Mouse (Mus musculus) thymus, adult 2 months (tissue): Measurements from ENCODE around the gene Rnf157. TPM values are rescaled to one million over a fixed set of nuclear protein-coding genes. Genes with fewer than 3 reads are reported as not detected.
"Not testable (repeated sequence)": the region's sequence is repeated elsewhere in the genome, so short reads cannot be mapped to it uniquely, and the experiment has no call there.

Experiments used
- DNase-seq: peaks from one replicate; pipeline ENCODE4 v3.0.0; 2021
- H3K27ac ChIP-seq: fragments of 200-500 bp; 2 replicates; pipeline ENCODE4 v1.5.1; 2012; ENCODE audit warnings: low read length, control low read depth; ENCODE audit not compliant: control insufficient read depth, insufficient read depth
- H3K27me3 ChIP-seq: fragments of 200-500 bp; 2 replicates; pipeline ENCODE4 v1.6.1; 2012; ENCODE audit warnings: mild to moderate bottlenecking, low read length, moderate library complexity, mixed read lengths; ENCODE audit not compliant: control insufficient read depth, insufficient read depth
- H3K36me3 ChIP-seq: fragments of 200-500 bp; 2 replicates; pipeline ENCODE4 v1.6.1; 2012; ENCODE audit warnings: mild to moderate bottlenecking, low read length, moderate library complexity; ENCODE audit not compliant: control insufficient read depth, insufficient read depth
- H3K4me1 ChIP-seq: fragments of 200-500 bp; replicated peaks from 2 replicates; pipeline ENCODE4 v1.6.1; 2012; ENCODE audit warnings: low read length; ENCODE audit not compliant: control insufficient read depth, insufficient read depth
- H3K4me3 ChIP-seq: fragments of 200-500 bp; 2 replicates; pipeline ENCODE4 v1.5.1; 2012; ENCODE audit warnings: mild to moderate bottlenecking, low read length, control low read depth, moderate library complexity; ENCODE audit not compliant: control insufficient read depth, insufficient read depth
- CTCF ChIP-seq: fragments of 200-500 bp; IDR thresholded peaks from 2 replicates; pipeline ENCODE4 v1.5.1; 2012; ENCODE audit warnings: mild to moderate bottlenecking, control low read depth, low read length, moderate library complexity, borderline replicate concordance; ENCODE audit not compliant: control insufficient read depth, poor library complexity, insufficient read depth; ENCODE audit errors: extremely low read depth
- POLR2A ChIP-seq: fragments of 200-500 bp; IDR thresholded peaks from 2 replicates; pipeline ENCODE4 v1.6.1; 2012; ENCODE audit warnings: mild to moderate bottlenecking, low read length, control low read depth, moderate library complexity; ENCODE audit not compliant: control insufficient read depth, poor library complexity, insufficient read depth; ENCODE audit errors: extremely low read depth
- WGBS: fragments of 180-500 bp; shearing (Covaris S2); methylation state at CpG from one replicate; pipeline ENCODE4 v1.1.7; 2018; 5-methylcytosine and 5-hydroxymethylcytosine counted together
- polyA plus RNA-seq: library from polyadenylated mRNA; depleted of rRNA; stranded (reverse); fragments of >200 nt; gene quantifications from 2 replicates; pipeline ENCODE4 v1.2.3, GENCODE M21; 2012

Gene Rnf157
- polyA plus RNA-seq, 1 experiment = 98.7 TPM

- no peak overlapping the region for H3K4me3 ChIP-seq
Measured at GRCm38 (mm10) chr11:116396276-116396933, 16.4 kb downstream of the Rnf157 start.

GRCm38 (mm10) chr11:116394769-116395168 is 18.1 kb downstream of the Rnf157 start:
- TF ChIP-seq POLR2A = no peak
- no peaks in the 10 kb centered on the region for H3K27me3 ChIP-seq
- DNase-seq = no peak
- 0 out of 2 replicates have a peak, but pooled peaks cover 3% of the 10 kb centered on the region for H3K4me1 ChIP-seq
- peak overlapping the region; percentile 68 for H3K27ac ChIP-seq
- H3K36me3 ChIP-seq = peaks cover 17% of the 10 kb centered on the region
- H3K4me3 ChIP-seq = peak overlapping the region; percentile 28
- 77% methylated on average over 4 of the region's 4 CpGs for WGBS

More at GRCm38 (mm10) chr11:116396276-116396933, 16.4 kb downstream of the Rnf157 start:
- DNase-seq = no peak
- Histone ChIP-seq H3K27ac (no peak overlapping the region), H3K4me1 (peaks cover 12% of the 10 kb centered on the region), H3K36me3 (peaks cover 17% of the 10 kb centered on the region), H3K27me3 (no peaks in the 10 kb centered on the region)
- WGBS = 94% methylated on average over 11 of the region's 11 CpGs
- TF ChIP-seq CTCF = no peak
- TF ChIP-seq POLR2A = no peak

GRCm38 (mm10) chr11:116388841-116389480 is 23.9 kb downstream of the Rnf157 start:
- no peak for DNase-seq
- 72% methylated on average over 14 of the region's 14 CpGs for WGBS

GRCm38 (mm10) chr11:116387086-116388071 is 25.5 kb downstream of the Rnf157 start:
- DNase-seq = no peak

More at GRCm38 (mm10) chr11:116388841-116389480, 23.9 kb downstream of the Rnf157 start:
- Histone ChIP-seq H3K4me1 (peaks cover 17% of the 10 kb centered on the region), H3K4me3 (peak overlapping the region; percentile 9; the same call in 1 of the 2 replicates), H3K27ac (peak overlapping the region; percentile 99), H3K27me3 (no peaks in the 10 kb centered on the region), H3K36me3 (no peaks in the 10 kb centered on the region)
- no peak for TF ChIP-seq POLR2A
- no peak for TF ChIP-seq CTCF

GRCm38 (mm10) chr11:116385999-116386398 is 26.8 kb downstream of the Rnf157 start:
- WGBS = 44% methylated on average over 5 of the region's 5 CpGs
- peaks cover 17% of the 10 kb centered on the region for H3K4me1 ChIP-seq
- H3K27me3 ChIP-seq = no peaks in the 10 kb centered on the region
- no peak for DNase-seq
- H3K27ac ChIP-seq = no peak overlapping the region
- TF ChIP-seq POLR2A = no peak
- TF ChIP-seq CTCF = no peak
- H3K36me3 ChIP-seq = no peaks in the 10 kb centered on the region
- no peak overlapping the region for H3K4me3 ChIP-seq

More at GRCm38 (mm10) chr11:116387086-116388071, 25.5 kb downstream of the Rnf157 start:
- Histone ChIP-seq H3K27me3 (no peaks in the 10 kb centered on the region), H3K4me3 (no peak overlapping the region), H3K4me1 (peaks cover 17% of the 10 kb centered on the region), H3K27ac (no peak overlapping the region), H3K36me3 (no peaks in the 10 kb centered on the region)
- TF ChIP-seq POLR2A (no peak), CTCF (no peak)
- WGBS = 68% methylated on average over 16 of the region's 16 CpGs

- TF ChIP-seq POLR2A (no peak), CTCF (no peak)
- DNase-seq = no peak
- no peaks in the 10 kb centered on the region for H3K36me3 ChIP-seq
- WGBS = 94% methylated on average over 11 of the region's 11 CpGs
- H3K4me3 ChIP-seq = no peak overlapping the region
- H3K27ac ChIP-seq = no peak overlapping the region
- H3K27me3 ChIP-seq = no peaks in the 10 kb centered on the region
- H3K4me1 ChIP-seq = peaks cover 17% of the 10 kb centered on the region
Measured at GRCm38 (mm10) chr11:116384171-116384570, 28.7 kb downstream of the Rnf157 start.

GRCm38 (mm10) chr11:116383070-116383469 is 29.8 kb downstream of the Rnf157 start:
- not testable (repeated sequence) for H3K27me3 ChIP-seq, H3K36me3 ChIP-seq, H3K4me3 ChIP-seq, DNase-seq, H3K27ac ChIP-seq
- 90% methylated on average over 5 of the region's 5 CpGs for WGBS
- peaks cover 12% of the 10 kb centered on the region for H3K4me1 ChIP-seq
